Mouse (Mus musculus) intestine, postnatal 0 days (tissue): ENCODE measurements at regions not wholly inside any gene's neighbourhood (a gene's known extent, or its start where the extent isn't known, plus 50 kb on each side); places are given as distances from the start of the nearest gene placed in this dataset.

Source experiments
- ATAC-seq: fragments of 200-750 bp; cut with Nextera tagmentation; 2 replicates; pipeline ENCODE4 v1.8.0; 2017; ENCODE audit warnings: mild to moderate bottlenecking, moderate TSS enrichment, moderate library complexity
- H3K27ac ChIP-seq: fragments of 300-500 bp; sonication (generic); 2 replicates; pipeline ENCODE4 v1.5.1; 2014; ENCODE audit warnings: mild to moderate bottlenecking, low read depth, low read length, moderate library complexity
- H3K27me3 ChIP-seq: fragments of 300-500 bp; sonication (generic); replicated peaks from 2 replicates; pipeline ENCODE4 v1.6.1; 2014; ENCODE audit warnings: low read length, mixed read lengths; ENCODE audit not compliant: control insufficient read depth, insufficient read depth
- H3K36me3 ChIP-seq: fragments of 300-500 bp; sonication (generic); 2 replicates; pipeline ENCODE4 v1.6.1; 2014; ENCODE audit warnings: mild to moderate bottlenecking, moderate library complexity; ENCODE audit not compliant: control insufficient read depth, insufficient read depth
- H3K4me1 ChIP-seq: fragments of 300-500 bp; sonication (generic); replicated peaks from 2 replicates; pipeline ENCODE4 v1.6.1; 2014; ENCODE audit warnings: antibody characterized with exemption, low read length, mixed read lengths; ENCODE audit not compliant: control insufficient read depth, insufficient read depth
- H3K4me2 ChIP-seq: fragments of 300-500 bp; sonication (generic); replicated peaks from 2 replicates; pipeline ENCODE4 v1.6.1; 2014; ENCODE audit warnings: low read depth, mild to moderate bottlenecking, moderate library complexity
- H3K4me3 ChIP-seq: fragments of 300-500 bp; sonication (generic); 2 replicates; pipeline ENCODE4 v1.5.1; 2014; ENCODE audit warnings: low read depth, low read length
- H3K9ac ChIP-seq: fragments of 300-500 bp; sonication (generic); 2 replicates; pipeline ENCODE4 v1.6.1; 2014; ENCODE audit warnings: mild to moderate bottlenecking, low read depth, low read length
- H3K9me3 ChIP-seq: fragments of 300-500 bp; sonication (generic); 2 replicates; pipeline ENCODE4 v1.6.1; 2016; ENCODE audit warnings: mixed run types; ENCODE audit not compliant: control insufficient read depth
- CTCF ChIP-seq: sonication (generic); IDR thresholded peaks from 2 replicates; pipeline ENCODE4 v1.5.1; 2016; ENCODE audit warnings: low read depth, mild to moderate bottlenecking, control low read depth, antibody characterized with exemption, moderate library complexity
- WGBS: fragments of 180-500 bp; shearing (Covaris S2); extraction: QIAGEN DNeasy Blood & Tissue Kit; methylation state at CpG from one replicate; pipeline ENCODE4 v1.1.7; 2014; 5-methylcytosine and 5-hydroxymethylcytosine counted together

DNA sequence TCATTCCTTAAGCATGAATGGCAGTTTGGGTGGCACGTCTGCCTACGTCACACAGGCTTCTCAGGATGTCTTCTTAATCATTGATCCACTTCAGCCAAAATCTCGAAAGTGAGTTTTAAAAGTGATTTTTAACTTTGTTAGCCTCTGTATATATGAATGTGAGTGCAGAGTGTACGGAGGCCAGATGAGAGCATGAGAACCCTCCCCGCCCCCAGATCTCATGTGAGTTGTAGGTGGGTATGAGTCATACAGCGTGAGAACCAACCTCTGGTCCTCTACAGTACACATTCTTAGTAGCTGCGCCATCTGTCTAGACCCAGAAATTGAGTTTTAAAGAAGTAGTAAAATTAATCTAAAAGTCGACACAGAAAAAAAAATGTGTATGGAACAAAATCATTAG is 322.1 kb downstream of the Qdpr start:
- 80% methylated on average over 8 of the region's 8 CpGs for WGBS
- H3K27ac ChIP-seq = no peak overlapping the region
- H3K4me2 ChIP-seq = no peak overlapping the region
- H3K4me1 ChIP-seq = no peaks in the 10 kb centered on the region
- no peak overlapping the region for H3K9ac ChIP-seq
- no peak overlapping the region for H3K4me3 ChIP-seq
- ATAC-seq = no peak
- H3K9me3 ChIP-seq = no peaks in the 10 kb centered on the region
- H3K36me3 ChIP-seq = no peaks in the 10 kb centered on the region
- no peaks in the 10 kb centered on the region for H3K27me3 ChIP-seq
- TF ChIP-seq CTCF = no peak

DNA sequence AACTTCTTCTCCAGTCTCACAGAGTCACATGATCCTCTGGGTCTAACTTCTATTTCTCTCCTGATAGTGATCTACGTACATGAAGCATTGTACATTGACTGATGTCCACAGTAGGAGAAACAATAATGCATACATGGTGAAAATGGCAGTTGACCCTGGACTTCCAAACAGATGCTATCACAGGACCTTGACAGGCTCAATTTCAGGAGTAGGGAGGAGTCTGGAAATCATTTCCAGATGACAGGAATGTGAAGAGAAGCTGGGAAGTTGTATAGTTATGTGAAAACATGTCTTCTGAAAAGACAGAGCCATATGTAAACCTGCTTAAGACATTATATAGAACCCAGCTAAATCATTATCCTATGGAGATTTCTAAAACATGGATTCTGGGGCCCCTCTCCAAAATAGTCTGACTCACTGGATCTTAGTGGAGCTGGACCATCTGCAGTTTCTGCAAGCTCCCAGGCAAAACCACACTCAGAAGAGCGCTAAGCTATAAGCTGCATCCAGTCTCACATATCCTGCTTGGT is 322.3 kb upstream of the Ldb2 start:
- Histone ChIP-seq H3K4me3 (no peak overlapping the region), H3K4me1 (no peaks in the 10 kb centered on the region), H3K9ac (no peak overlapping the region), H3K27me3 (no peaks in the 10 kb centered on the region), H3K27ac (no peak overlapping the region), H3K9me3 (no peaks in the 10 kb centered on the region), H3K36me3 (no peaks in the 10 kb centered on the region), H3K4me2 (no peak overlapping the region)
- TF ChIP-seq CTCF = no peak
- WGBS = 80% methylated on average over 2 of the region's 2 CpGs
- ATAC-seq = no peak

- no peaks in the 10 kb centered on the region for H3K4me1 ChIP-seq
- H3K4me3 ChIP-seq = no peak overlapping the region
- no peak overlapping the region for H3K4me2 ChIP-seq
- no peaks in the 10 kb centered on the region for H3K36me3 ChIP-seq
- no peak overlapping the region for H3K9ac ChIP-seq
- WGBS = 91% methylated on average over 2 of the region's 2 CpGs
- H3K27me3 ChIP-seq = no peaks in the 10 kb centered on the region
- no peak for TF ChIP-seq CTCF
- H3K9me3 ChIP-seq = no peaks in the 10 kb centered on the region
- ATAC-seq = no peak
- H3K27ac ChIP-seq = no peak overlapping the region
These were observed 320.3 kb upstream of the Ldb2 start for GRCm38 (mm10) chr5:45119757-45120156.

DNA sequence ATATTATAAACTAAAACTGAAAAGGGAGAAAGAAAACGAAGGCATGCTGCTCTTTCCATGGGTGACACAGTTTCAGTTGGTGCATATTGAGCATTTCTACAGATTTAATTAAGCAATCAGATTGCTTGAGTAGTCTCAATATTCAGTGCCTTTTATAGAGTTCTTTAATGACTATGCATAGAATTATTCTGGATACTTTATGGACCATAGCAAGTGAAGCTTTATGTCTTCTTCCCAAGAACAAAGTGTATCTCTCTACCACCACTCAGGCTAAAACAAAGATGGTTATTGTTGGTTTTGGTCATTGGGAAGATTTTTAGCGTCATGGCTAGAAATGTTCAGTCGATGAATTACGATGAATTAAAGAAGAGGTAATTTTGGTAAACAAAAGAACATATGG is 311.8 kb upstream of the Ldb2 start:
- TF ChIP-seq CTCF = no peak
- Histone ChIP-seq H3K27ac (no peak overlapping the region), H3K4me1 (no peaks in the 10 kb centered on the region), H3K9me3 (no peaks in the 10 kb centered on the region), H3K9ac (no peak overlapping the region), H3K27me3 (no peaks in the 10 kb centered on the region), H3K4me2 (no peak overlapping the region), H3K36me3 (no peaks in the 10 kb centered on the region), H3K4me3 (no peak overlapping the region)
- 66% methylated on average over 4 of the region's 4 CpGs for WGBS
- ATAC-seq = no peak

- no peak for TF ChIP-seq CTCF
- no peak overlapping the region for H3K27ac ChIP-seq
- no peaks in the 10 kb centered on the region for H3K4me1 ChIP-seq
- H3K4me2 ChIP-seq = no peak overlapping the region
- H3K36me3 ChIP-seq = no peaks in the 10 kb centered on the region
- H3K4me3 ChIP-seq = no peak overlapping the region
- H3K9ac ChIP-seq = no peak overlapping the region
- no peaks in the 10 kb centered on the region for H3K27me3 ChIP-seq
- 37% methylated on average over 3 of the region's 3 CpGs for WGBS
- no peaks in the 10 kb centered on the region for H3K9me3 ChIP-seq
- no peak for ATAC-seq
These were observed 311.3 kb upstream of the Ldb2 start for GRCm38 (mm10) chr5:45110797-45111196.

DNA sequence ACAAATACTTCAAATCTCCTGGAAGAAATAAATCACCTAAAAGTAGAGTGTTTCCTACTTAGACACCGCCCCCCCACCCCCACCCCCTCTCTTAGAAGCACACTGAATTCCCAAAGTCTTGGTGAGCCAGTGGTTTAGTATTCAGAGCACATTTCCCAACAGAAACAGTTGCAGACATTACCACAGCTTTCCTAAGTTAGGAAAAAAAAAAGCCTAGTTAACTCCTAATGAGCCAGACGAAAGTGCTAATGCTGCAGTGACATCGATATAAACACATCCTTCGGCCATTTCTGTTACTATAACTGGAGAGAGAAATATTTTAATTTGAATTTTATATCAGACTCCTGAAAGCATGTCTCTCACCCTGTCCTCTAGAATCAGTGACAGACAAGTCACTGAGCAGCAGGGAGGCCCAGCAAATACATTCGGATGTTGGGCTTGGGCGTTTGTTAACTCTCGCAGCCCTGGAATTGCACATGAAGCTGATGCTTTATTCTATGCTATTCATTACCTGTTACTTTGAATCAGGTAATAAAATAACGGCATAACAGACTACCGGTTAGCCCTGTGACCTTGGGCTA is 305.8 kb upstream of the Ldb2 start:
- Histone ChIP-seq H3K4me2 (no peak overlapping the region), H3K4me3 (no peak overlapping the region), H3K9me3 (no peaks in the 10 kb centered on the region), H3K27ac (no peak overlapping the region), H3K4me1 (no peaks in the 10 kb centered on the region), H3K27me3 (no peaks in the 10 kb centered on the region), H3K36me3 (no peaks in the 10 kb centered on the region), H3K9ac (no peak overlapping the region)
- no peak for ATAC-seq
- TF ChIP-seq CTCF = no peak
- 75% methylated on average over 9 of the region's 9 CpGs for WGBS
